Mouse (Mus musculus): ENCODE measurements at regions not wholly inside any gene's neighbourhood (a gene's known extent, or its start where the extent isn't known, plus 50 kb on each side); places are given as distances from the start of the nearest gene placed in this dataset.

- Histone ChIP-seq H3K27me3 (ENCODE audit: control insufficient read depth, insufficient read depth, low read length) (no peaks in the 10 kb centered on the region), H3K4me2 (ENCODE audit: low read depth, low read length) (no peak overlapping the region), H3K9ac (replicated peaks; ENCODE audit: low read depth, low read length) (no peak overlapping the region), H3K4me3 (ENCODE audit: low read depth, low read length) (no peak overlapping the region), H3K36me3 (ENCODE audit: control insufficient read depth, insufficient read depth, low read length) (no peaks in the 10 kb centered on the region), H3K27ac (ENCODE audit: low read depth, low read length) (no peak overlapping the region), H3K4me1 (ENCODE audit: control insufficient read depth, insufficient read depth, low read length) (no peaks in the 10 kb centered on the region), H3K9me3 (ENCODE audit: control insufficient read depth, low read length) (no peaks in the 10 kb centered on the region)
- ATAC-seq (ENCODE audit: low read depth), result no peak
- WGBS, result 73% methylated on average over 2 of the region's 2 CpGs
Measured at GRCm38 (mm10) chr9:120763802-120764201, 165.2 kb upstream of the Ctnnb1 start.

DNA sequence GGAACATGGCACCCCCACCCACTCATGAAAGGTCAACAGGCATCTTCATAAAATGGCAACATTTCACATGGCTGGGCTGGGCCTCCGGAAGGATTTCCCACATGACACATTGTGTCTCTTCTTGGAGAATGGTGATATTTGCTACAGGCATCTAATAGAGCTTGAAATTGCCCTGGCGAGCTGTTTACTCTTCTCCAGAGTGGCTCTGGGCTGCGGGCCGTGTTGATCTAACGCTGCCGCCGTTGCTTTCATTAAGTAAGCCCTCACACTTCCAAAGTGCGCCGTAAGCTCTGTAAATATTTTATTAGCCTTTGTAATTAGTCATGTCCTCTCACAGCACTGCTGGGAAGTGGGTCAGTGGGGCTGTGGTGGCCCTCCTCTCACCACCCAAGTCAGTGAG, 164.4 kb upstream of the Ctnnb1 start:
- no peaks in the 10 kb centered on the region for H3K9me3 ChIP-seq (ENCODE audit: control insufficient read depth, low read length)
- ATAC-seq (ENCODE audit: low read depth), result no peak
- WGBS, result 58% methylated on average over 9 of the region's 9 CpGs
- no peak overlapping the region for H3K4me3 ChIP-seq (ENCODE audit: low read depth, low read length)
- no peaks in the 10 kb centered on the region for H3K36me3 ChIP-seq (ENCODE audit: control insufficient read depth, insufficient read depth, low read length)
- no peaks in the 10 kb centered on the region for H3K4me1 ChIP-seq (ENCODE audit: control insufficient read depth, insufficient read depth, low read length)
- H3K27me3 ChIP-seq (ENCODE audit: control insufficient read depth, insufficient read depth, low read length), result no peaks in the 10 kb centered on the region
- H3K27ac ChIP-seq (ENCODE audit: low read depth, low read length), result no peak overlapping the region
- H3K4me2 ChIP-seq (ENCODE audit: low read depth, low read length), result no peak overlapping the region
- no peak overlapping the region for H3K9ac ChIP-seq (replicated peaks; ENCODE audit: low read depth, low read length)

DNA sequence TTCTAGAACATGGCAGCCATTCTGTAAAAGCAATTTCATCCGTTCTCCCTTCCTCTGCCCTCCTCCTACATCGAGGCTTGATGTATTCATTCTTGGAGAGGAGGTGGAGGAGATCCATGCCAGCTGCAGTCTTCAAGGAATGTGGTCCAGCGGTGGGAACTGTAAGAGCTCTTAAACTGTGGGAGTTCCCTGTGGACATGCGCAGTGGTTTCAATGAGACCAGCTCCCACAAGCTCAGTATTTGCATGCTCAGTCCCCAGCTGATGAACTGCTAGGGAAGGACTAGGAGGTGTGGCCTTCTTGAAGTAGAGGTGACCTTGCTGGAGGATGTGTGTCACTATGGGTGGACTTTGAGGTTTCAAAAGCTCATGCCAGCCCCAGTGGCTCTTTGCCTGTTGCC, 163.7 kb upstream of the Ctnnb1 start:
- Histone ChIP-seq H3K4me2 (ENCODE audit: low read depth, low read length) (no peak overlapping the region), H3K36me3 (ENCODE audit: control insufficient read depth, insufficient read depth, low read length) (no peaks in the 10 kb centered on the region), H3K9me3 (ENCODE audit: control insufficient read depth, low read length) (no peaks in the 10 kb centered on the region), H3K27me3 (ENCODE audit: control insufficient read depth, insufficient read depth, low read length) (no peaks in the 10 kb centered on the region), H3K9ac (replicated peaks; ENCODE audit: low read depth, low read length) (no peak overlapping the region), H3K27ac (ENCODE audit: low read depth, low read length) (no peak overlapping the region), H3K4me1 (ENCODE audit: control insufficient read depth, insufficient read depth, low read length) (no peaks in the 10 kb centered on the region), H3K4me3 (ENCODE audit: low read depth, low read length) (no peak overlapping the region)
- 91% methylated on average over 4 of the region's 4 CpGs for WGBS
- ATAC-seq (ENCODE audit: low read depth), result no peak

DNA sequence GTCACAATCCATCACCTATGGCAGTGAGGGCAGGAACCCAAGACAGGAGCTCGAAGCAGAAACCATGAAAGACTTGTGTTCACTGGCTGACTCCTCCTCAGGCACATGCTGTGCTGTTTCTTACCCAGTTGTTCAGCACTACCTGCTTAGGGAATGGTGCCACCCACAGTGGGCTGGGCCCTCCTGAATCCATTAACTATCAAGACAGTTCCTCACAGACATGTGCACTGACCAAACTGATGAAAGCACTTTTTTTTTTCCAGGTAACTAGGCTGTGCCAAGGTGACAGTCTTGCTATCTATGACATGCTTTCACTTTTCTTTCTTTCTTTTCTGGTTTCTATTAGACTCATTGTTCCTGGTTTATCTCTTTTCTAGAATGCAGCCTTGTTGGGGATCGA, 162.1 kb upstream of the Ctnnb1 start:
- Histone ChIP-seq H3K36me3 (ENCODE audit: control insufficient read depth, insufficient read depth, low read length) (no peaks in the 10 kb centered on the region), H3K27me3 (ENCODE audit: control insufficient read depth, insufficient read depth, low read length) (no peaks in the 10 kb centered on the region), H3K4me3 (ENCODE audit: low read depth, low read length) (no peak overlapping the region), H3K4me1 (ENCODE audit: control insufficient read depth, insufficient read depth, low read length) (0 out of 2 replicates have a peak, but pooled peaks cover 2% of the 10 kb centered on the region), H3K9me3 (ENCODE audit: control insufficient read depth, low read length) (no peaks in the 10 kb centered on the region), H3K9ac (replicated peaks; ENCODE audit: low read depth, low read length) (no peak overlapping the region), H3K27ac (ENCODE audit: low read depth, low read length) (no peak overlapping the region), H3K4me2 (ENCODE audit: low read depth, low read length) (no peak overlapping the region)
- WGBS, result 77% methylated on average over 2 of the region's 2 CpGs
- no peak for ATAC-seq (ENCODE audit: low read depth)

DNA sequence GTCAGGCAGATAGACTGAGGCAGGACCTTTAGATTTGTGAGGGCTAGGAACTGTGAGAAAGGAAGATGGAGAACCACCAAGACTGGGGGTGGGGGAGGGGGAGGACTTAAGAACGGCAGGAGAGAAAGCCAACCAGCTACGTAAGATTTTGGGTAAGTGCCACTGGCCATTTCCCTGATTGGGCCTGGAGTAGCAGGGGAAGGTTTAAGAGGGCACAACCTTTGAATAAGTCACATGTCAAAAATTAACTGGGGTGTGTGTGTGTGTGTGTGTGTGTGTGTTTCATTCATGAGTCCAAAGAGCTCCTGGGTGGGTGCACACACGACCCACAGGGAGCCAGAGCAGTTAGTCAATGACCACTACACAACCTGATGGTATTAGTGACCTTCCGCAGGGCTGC, 161.6 kb upstream of the Ctnnb1 start:
- H3K4me2 ChIP-seq (ENCODE audit: low read depth, low read length), result no peak overlapping the region
- H3K9me3 ChIP-seq (ENCODE audit: control insufficient read depth, low read length), result no peaks in the 10 kb centered on the region
- no peak overlapping the region for H3K4me3 ChIP-seq (ENCODE audit: low read depth, low read length)
- H3K36me3 ChIP-seq (ENCODE audit: control insufficient read depth, insufficient read depth, low read length), result no peaks in the 10 kb centered on the region
- no peak overlapping the region for H3K9ac ChIP-seq (replicated peaks; ENCODE audit: low read depth, low read length)
- H3K4me1 ChIP-seq (ENCODE audit: control insufficient read depth, insufficient read depth, low read length), result 0 out of 2 replicates have a peak, but pooled peaks cover 4% of the 10 kb centered on the region
- H3K27ac ChIP-seq (ENCODE audit: low read depth, low read length), result no peak overlapping the region
- WGBS, result 92% methylated on average over 4 of the region's 4 CpGs
- no peaks in the 10 kb centered on the region for H3K27me3 ChIP-seq (ENCODE audit: control insufficient read depth, insufficient read depth, low read length)
- no peak for ATAC-seq (ENCODE audit: low read depth)

- Histone ChIP-seq H3K9ac (replicated peaks; ENCODE audit: low read depth, low read length) (no peak overlapping the region), H3K27me3 (ENCODE audit: control insufficient read depth, insufficient read depth, low read length) (no peaks in the 10 kb centered on the region), H3K4me2 (ENCODE audit: low read depth, low read length) (no peak overlapping the region), H3K36me3 (ENCODE audit: control insufficient read depth, insufficient read depth, low read length) (no peaks in the 10 kb centered on the region), H3K27ac (ENCODE audit: low read depth, low read length) (no peak overlapping the region), H3K4me3 (ENCODE audit: low read depth, low read length) (no peak overlapping the region), H3K4me1 (ENCODE audit: control insufficient read depth, insufficient read depth, low read length) (0 out of 2 replicates have a peak, but pooled peaks cover 4% of the 10 kb centered on the region), H3K9me3 (ENCODE audit: control insufficient read depth, low read length) (no peaks in the 10 kb centered on the region)
- no peak for ATAC-seq (ENCODE audit: low read depth)
- 89% methylated on average over 8 of the region's 8 CpGs for WGBS
Measured at GRCm38 (mm10) chr9:120769056-120769455, 160.0 kb upstream of the Ctnnb1 start.

DNA sequence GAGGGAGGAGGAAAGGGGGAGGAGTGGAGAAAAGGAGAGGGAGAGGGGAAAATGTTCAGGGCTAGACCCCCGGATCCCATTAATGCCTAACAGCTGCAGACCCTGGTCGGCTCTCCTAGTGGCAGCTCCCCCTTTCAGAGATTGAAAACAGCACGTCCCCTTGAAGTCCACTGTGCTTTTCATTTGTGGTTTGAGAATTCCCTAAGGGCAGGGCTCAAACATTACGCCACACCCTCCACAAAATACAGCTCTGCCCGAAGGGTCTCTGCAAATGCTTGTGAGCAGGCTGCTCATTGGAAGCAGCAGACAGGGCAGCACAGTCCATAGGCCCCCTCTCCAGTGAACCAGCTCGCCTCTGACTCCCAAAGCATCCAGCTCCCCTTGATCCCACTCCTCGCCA, 159.3 kb upstream of the Ctnnb1 start:
- H3K4me1 ChIP-seq (ENCODE audit: control insufficient read depth, insufficient read depth, low read length), result 0 out of 2 replicates have a peak, but pooled peaks cover 4% of the 10 kb centered on the region
- ATAC-seq (ENCODE audit: low read depth), result no peak
- no peaks in the 10 kb centered on the region for H3K36me3 ChIP-seq (ENCODE audit: control insufficient read depth, insufficient read depth, low read length)
- H3K4me2 ChIP-seq (ENCODE audit: low read depth, low read length), result no peak overlapping the region
- H3K9me3 ChIP-seq (ENCODE audit: control insufficient read depth, low read length), result no peaks in the 10 kb centered on the region
- H3K4me3 ChIP-seq (ENCODE audit: low read depth, low read length), result no peak overlapping the region
- H3K9ac ChIP-seq (replicated peaks; ENCODE audit: low read depth, low read length), result no peak overlapping the region
- H3K27ac ChIP-seq (ENCODE audit: low read depth, low read length), result no peak overlapping the region
- H3K27me3 ChIP-seq (ENCODE audit: control insufficient read depth, insufficient read depth, low read length), result no peaks in the 10 kb centered on the region
- WGBS, result 28% methylated on average over 7 of the region's 7 CpGs

- H3K4me3 ChIP-seq (ENCODE audit: low read depth, low read length), result no peak overlapping the region
- no peaks in the 10 kb centered on the region for H3K9me3 ChIP-seq (ENCODE audit: control insufficient read depth, low read length)
- no peaks in the 10 kb centered on the region for H3K36me3 ChIP-seq (ENCODE audit: control insufficient read depth, insufficient read depth, low read length)
- no peak overlapping the region for H3K27ac ChIP-seq (ENCODE audit: low read depth, low read length)
- H3K9ac ChIP-seq (replicated peaks; ENCODE audit: low read depth, low read length), result no peak overlapping the region
- ATAC-seq (ENCODE audit: low read depth), result no peak
- 0 out of 2 replicates have a peak, but pooled peaks cover 4% of the 10 kb centered on the region for H3K4me1 ChIP-seq (ENCODE audit: control insufficient read depth, insufficient read depth, low read length)
- H3K27me3 ChIP-seq (ENCODE audit: control insufficient read depth, insufficient read depth, low read length), result no peaks in the 10 kb centered on the region
- WGBS, result 21% methylated on average over 1 of the region's 1 CpGs
- H3K4me2 ChIP-seq (ENCODE audit: low read depth, low read length), result no peak overlapping the region
Measured at GRCm38 (mm10) chr9:120770886-120771285, 158.1 kb upstream of the Ctnnb1 start.

- Histone ChIP-seq H3K4me1 (ENCODE audit: control insufficient read depth, insufficient read depth, low read length) (0 out of 2 replicates have a peak, but pooled peaks cover 4% of the 10 kb centered on the region), H3K9ac (replicated peaks; ENCODE audit: low read depth, low read length) (no peak overlapping the region), H3K4me2 (ENCODE audit: low read depth, low read length) (no peak overlapping the region), H3K4me3 (ENCODE audit: low read depth, low read length) (no peak overlapping the region), H3K27ac (ENCODE audit: low read depth, low read length) (no peak overlapping the region), H3K36me3 (ENCODE audit: control insufficient read depth, insufficient read depth, low read length) (no peaks in the 10 kb centered on the region), H3K9me3 (ENCODE audit: control insufficient read depth, low read length) (no peaks in the 10 kb centered on the region), H3K27me3 (ENCODE audit: control insufficient read depth, insufficient read depth, low read length) (no peaks in the 10 kb centered on the region)
- ATAC-seq (ENCODE audit: low read depth), result no peak
- 55% methylated on average over 4 of the region's 4 CpGs for WGBS
Measured at GRCm38 (mm10) chr9:120771896-120772530, 157.0 kb upstream of the Ctnnb1 start.

Data from neural tube, embryonic 14.5 days (tissue).